Mouse (Mus musculus) liver, adult 2 months (tissue): ENCODE results near the gene Lin52. TPM values are rescaled to one million over a fixed set of nuclear protein-coding genes. Genes with fewer than 3 reads are reported as not detected.

Experiments used
- DNase-seq: peaks from one replicate; pipeline ENCODE4 v3.0.0-alpha.2; 2011; ENCODE audit warnings: low read depth, low spot score; ENCODE audit errors: extremely low read depth
- H3K27ac ChIP-seq: fragments of 200-500 bp; replicated peaks from 2 replicates; pipeline ENCODE4 v1.5.1; 2012; ENCODE audit warnings: low read depth, mild to moderate bottlenecking, control low read depth, inconsistent platforms, low read length; ENCODE audit not compliant: insufficient read depth
- H3K27me3 ChIP-seq: fragments of 200-500 bp; 2 replicates; pipeline ENCODE4 v1.6.1; 2012; ENCODE audit warnings: mild to moderate bottlenecking, moderate library complexity, low read length, inconsistent platforms; ENCODE audit not compliant: control insufficient read depth, insufficient read depth
- H3K36me3 ChIP-seq: fragments of 200-500 bp; 2 replicates; pipeline ENCODE4 v1.6.1; 2012; ENCODE audit warnings: low read length, inconsistent platforms; ENCODE audit not compliant: control insufficient read depth, insufficient read depth
- H3K4me1 ChIP-seq: fragments of 200-500 bp; 2 replicates; pipeline ENCODE4 v1.6.1; 2011; ENCODE audit warnings: low read length; ENCODE audit not compliant: control insufficient read depth, insufficient read depth
- H3K4me3 ChIP-seq: fragments of 200-500 bp; 2 replicates; pipeline ENCODE4 v1.5.1; 2011; ENCODE audit warnings: low read depth, mild to moderate bottlenecking, control low read depth, low read length, moderate library complexity; ENCODE audit not compliant: insufficient read depth
- H3K79me2 ChIP-seq: fragments of 200-500 bp; 2 replicates; pipeline ENCODE4 v1.6.1; 2012; ENCODE audit warnings: inconsistent platforms, mild to moderate bottlenecking, low read length, moderate library complexity; ENCODE audit not compliant: control insufficient read depth, insufficient read depth
- H3K9ac ChIP-seq: fragments of 200-500 bp; 2 replicates; pipeline ENCODE4 v1.6.1; 2012; ENCODE audit warnings: low read depth, mild to moderate bottlenecking, control low read depth, inconsistent platforms, low read length
- CTCF ChIP-seq: fragments of 200-500 bp; IDR thresholded peaks from 2 replicates; pipeline ENCODE4 v1.5.1; 2011; ENCODE audit warnings: low read depth, low read length, control low read depth
- POLR2A ChIP-seq: fragments of 200-500 bp; IDR thresholded peaks from 2 replicates; pipeline ENCODE4 v1.6.1; 2011; ENCODE audit warnings: low read length, control low read depth; ENCODE audit not compliant: insufficient read depth; ENCODE audit errors: extremely low read depth
- WGBS: fragments of 180-500 bp; shearing (Covaris S2); methylation state at CpG from one replicate; pipeline ENCODE4 v1.1.7; 2018; 5-methylcytosine and 5-hydroxymethylcytosine counted together
- polyA plus RNA-seq: library from polyadenylated mRNA; depleted of rRNA; stranded (reverse); fragments of >200 nt; gene quantifications from 2 replicates; pipeline ENCODE4 v1.2.3, GENCODE M21; 2012
- total RNA-seq: library from RNA; depleted of rRNA; stranded (reverse); fragments of >200 nt; gene quantifications from 2 replicates; pipeline ENCODE4 v1.2.3, GENCODE M21; 2014

The Lin52 gene
- total and polyA plus RNA-seq, 2 experiments: 6.2 to 6.7 TPM

DNA sequence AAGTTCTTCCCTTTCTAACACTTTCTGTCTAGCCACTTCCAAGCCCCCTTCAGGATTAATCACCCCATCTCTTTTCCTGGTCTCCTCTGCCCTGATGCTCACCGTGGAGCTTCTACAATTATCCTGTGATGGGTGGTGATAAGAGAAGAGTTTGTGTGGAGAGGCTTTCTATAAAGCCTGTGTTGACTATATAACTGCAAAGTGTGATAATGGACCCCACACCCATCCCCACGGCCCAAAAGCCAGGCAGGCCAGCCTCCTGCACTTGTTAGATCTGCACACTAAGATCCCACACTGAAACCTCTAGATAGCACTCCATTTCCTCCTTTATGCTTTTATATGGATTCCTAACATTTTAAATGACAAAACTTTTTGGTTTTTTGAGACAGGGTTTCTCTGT lies 66.8 kb downstream of the Lin52 start:
- H3K9ac ChIP-seq: no peak overlapping the region
- WGBS: 81% methylated on average over 2 of the region's 2 CpGs
- DNase-seq: no peak

DNA sequence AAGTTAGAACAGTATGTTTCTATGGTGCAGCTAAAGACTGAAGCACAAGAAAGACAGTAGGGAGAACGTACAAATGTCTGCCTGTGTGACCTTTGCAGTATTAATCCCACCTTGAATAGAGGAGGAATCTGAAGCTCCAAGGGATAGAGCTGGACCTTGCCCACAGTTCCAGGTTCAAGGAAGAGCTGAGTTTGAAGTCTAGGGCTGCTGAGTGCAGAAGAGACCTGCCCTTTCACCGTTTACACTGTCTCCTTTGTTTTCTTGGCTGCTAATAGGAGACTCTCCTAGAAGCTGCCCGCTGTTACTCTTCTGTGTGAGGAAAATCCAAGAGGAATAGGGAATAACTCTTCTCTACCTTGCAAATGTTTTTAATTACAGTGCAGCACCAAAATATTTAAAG lies 72.5 kb downstream of the Lin52 start:
- no peak for DNase-seq
- H3K27ac ChIP-seq: no peak overlapping the region

More for the DNA sequence above, 66.8 kb downstream of the Lin52 start:
- TF ChIP-seq CTCF (no peak), POLR2A (no peak)
- Histone ChIP-seq H3K36me3 (no peaks in the 10 kb centered on the region; the same call in 1 of the 2 replicates), H3K27me3 (no peaks in the 10 kb centered on the region), H3K4me1 (no peaks in the 10 kb centered on the region), H3K79me2 (no peaks in the 10 kb centered on the region; the same call in 1 of the 2 replicates), H3K4me3 (no peak overlapping the region), H3K27ac (no peak overlapping the region)

GRCm38 (mm10) chr12:84524147-84525050 lies 73.2 kb downstream of the Lin52 start:
- Histone ChIP-seq H3K9ac (no peak overlapping the region), H3K36me3 (peaks cover 1% of the 10 kb centered on the region), H3K4me1 (no peaks in the 10 kb centered on the region), H3K27ac (no peak overlapping the region), H3K27me3 (no peaks in the 10 kb centered on the region), H3K79me2 (no peaks in the 10 kb centered on the region; the same call in 1 of the 2 replicates), H3K4me3 (no peak overlapping the region)
- no peak for DNase-seq
- TF ChIP-seq CTCF (no peak), POLR2A (no peak)
- 87% methylated on average over 11 of the region's 11 CpGs for WGBS

More for the DNA sequence above, 72.5 kb downstream of the Lin52 start:
- no peaks in the 10 kb centered on the region; the same call in 1 of the 2 replicates for H3K79me2 ChIP-seq
- H3K4me3 ChIP-seq: no peak overlapping the region
- H3K36me3 ChIP-seq: no peaks in the 10 kb centered on the region; the same call in 1 of the 2 replicates
- no peaks in the 10 kb centered on the region for H3K4me1 ChIP-seq
- 74% methylated on average over 3 of the region's 3 CpGs for WGBS
- no peaks in the 10 kb centered on the region for H3K27me3 ChIP-seq
- H3K9ac ChIP-seq: no peak overlapping the region
- no peak for TF ChIP-seq CTCF

- Histone ChIP-seq H3K9ac (no peak overlapping the region), H3K27me3 (no peaks in the 10 kb centered on the region), H3K27ac (no peak overlapping the region), H3K36me3 (peaks cover 1% of the 10 kb centered on the region), H3K4me3 (no peak overlapping the region), H3K79me2 (no peaks in the 10 kb centered on the region; the same call in 1 of the 2 replicates), H3K4me1 (no peaks in the 10 kb centered on the region)
- 86% methylated on average over 12 of the region's 12 CpGs for WGBS
- no peak for DNase-seq
- TF ChIP-seq POLR2A (no peak), CTCF (no peak)
Observed at GRCm38 (mm10) chr12:84525422-84525821, 74.2 kb downstream of the Lin52 start.

- Histone ChIP-seq H3K4me1 (peaks cover 5% of the 10 kb centered on the region; the same call in 1 of the 2 replicates), H3K27ac (no peak overlapping the region), H3K9ac (no peak overlapping the region), H3K79me2 (no peaks in the 10 kb centered on the region; the same call in 1 of the 2 replicates), H3K4me3 (no peak overlapping the region), H3K36me3 (peaks cover 3% of the 10 kb centered on the region), H3K27me3 (no peaks in the 10 kb centered on the region)
- WGBS: 91% methylated on average over 5 of the region's 5 CpGs
- TF ChIP-seq CTCF (no peak), POLR2A (no peak)
- DNase-seq: no peak
Observed at GRCm38 (mm10) chr12:84530426-84530825, 79.2 kb downstream of the Lin52 start.
